Mouse (Mus musculus): ENCODE measurements around the gene Gm2888.
"Not testable (repeated sequence)": the region's sequence is repeated elsewhere in the genome, so short reads cannot be mapped to it uniquely, and the experiment has no call there.

Gene Gm2888

GRCm38 (mm10) chr14:3029702-3030101 lies at the start of gene Gm2888:
Gene Gm2888 (plus strand): TSS chr14:3030002.
- not testable (repeated sequence) for DNase-seq (ENCODE audit: low read depth, low spot score)

GRCm38 (mm10) chr14:3048727-3049512 lies 19.1 kb downstream of the Gm2888 start, which contains the start of gene Gm2897:
Gene Gm2897 (plus strand): TSS chr14:3049285.
- not testable (repeated sequence) for DNase-seq (ENCODE audit: low read depth, low spot score)

GRCm38 (mm10) chr14:3049513-3049800 lies 19.7 kb downstream of the Gm2888 start:
- not testable (repeated sequence) for DNase-seq (ENCODE audit: low read depth, low spot score)

- DNase-seq (ENCODE audit: low read depth, low spot score) = not testable (repeated sequence)
These were observed 20.3 kb downstream of the Gm2888 start for GRCm38 (mm10) chr14:3050087-3050486.

Data from mesoderm, embryonic 11.5 days (tissue).